Mouse (Mus musculus) testis, adult 2 months (tissue): ENCODE results near the gene Diaph3.

ENCODE experiments used
- CTCF ChIP-seq: fragments of 200-500 bp; IDR thresholded peaks from 2 replicates; pipeline ENCODE4 v1.5.1; 2012; ENCODE audit warnings: low read depth, mild to moderate bottlenecking, inconsistent platforms, low read length, moderate library complexity; ENCODE audit not compliant: control insufficient read depth, insufficient read depth, insufficient replicate concordance
- POLR2A ChIP-seq: fragments of 200-500 bp; IDR thresholded peaks from 2 replicates; pipeline ENCODE4 v1.6.1; 2012; ENCODE audit warnings: low read depth, mild to moderate bottlenecking, inconsistent platforms, low read length, moderate library complexity; ENCODE audit not compliant: control insufficient read depth

GRCm38 (mm10) chr14:86864053-86864452 is 277.0 kb downstream of the Diaph3 start:
- TF ChIP-seq CTCF = no peak
- TF ChIP-seq POLR2A = no peak
